Mouse (Mus musculus): ENCODE results near the gene Taf6l. TPM values are rescaled to one million over a fixed set of nuclear protein-coding genes. Genes with fewer than 3 reads are reported as not detected.

Taf6l gene
- polyA plus RNA-seq (2017; shearing (Covaris generic)) = 9.7 TPM

DNA sequence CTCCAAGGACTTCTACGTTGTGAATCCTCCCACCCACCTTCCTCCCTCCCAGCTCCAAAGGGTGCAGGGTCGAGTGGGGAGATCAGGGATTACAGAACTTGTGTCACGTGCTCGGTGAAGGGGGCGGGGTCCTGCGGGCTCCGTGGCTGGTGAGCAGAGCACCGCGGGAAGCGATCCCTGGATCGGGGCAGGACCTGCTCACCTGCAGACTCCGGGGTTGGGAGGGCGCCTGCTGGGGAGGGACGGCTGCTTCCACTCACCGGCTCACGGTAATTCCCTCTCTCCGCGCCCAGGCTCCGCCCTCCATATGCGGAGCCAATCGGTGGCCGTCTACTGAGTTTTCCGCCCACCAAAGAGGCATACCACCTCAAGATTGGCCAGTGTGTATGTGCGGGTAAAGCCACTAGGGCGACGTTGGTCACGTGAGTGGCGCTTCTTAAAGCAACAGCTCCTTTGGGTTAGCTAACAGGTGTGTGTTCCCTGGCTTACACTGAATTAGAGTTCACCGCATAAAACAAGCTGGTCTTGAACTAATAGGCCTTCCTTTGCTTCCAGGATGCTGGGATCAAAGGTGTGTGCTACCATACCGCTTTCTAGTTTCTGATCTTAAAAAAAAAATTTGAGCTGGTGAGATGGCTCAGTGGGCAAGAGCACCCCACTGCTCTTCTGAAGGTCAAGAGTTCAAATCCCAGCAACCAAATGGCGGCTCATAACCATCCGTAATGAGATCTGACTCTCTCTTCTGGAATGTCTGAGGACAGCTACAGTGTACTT is at the start of gene Taf6l:
TSS of gene Taf6l (minus strand) at position 410 of the 774 bp plus-strand sequence.

DNA sequence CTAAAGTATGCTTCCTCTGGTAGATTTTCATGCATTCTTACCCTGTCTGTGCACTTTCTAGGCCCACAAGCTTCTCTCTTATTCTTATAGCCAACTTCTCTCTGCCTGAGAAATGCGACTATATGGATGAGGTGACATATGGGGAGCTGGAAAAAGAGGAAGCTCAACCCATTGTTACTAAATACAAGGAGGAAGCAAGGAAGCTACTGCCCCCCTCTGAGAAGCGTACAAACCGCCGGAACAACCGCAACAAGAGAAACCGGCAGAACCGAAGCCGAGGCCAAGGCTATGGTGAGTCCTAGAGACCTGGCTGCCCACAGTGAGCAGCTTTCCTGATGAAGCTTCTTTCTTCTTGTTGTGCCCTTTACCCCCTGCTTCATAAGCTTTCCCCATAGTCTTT is 43.4 kb upstream of the Taf6l start, which contains the start of gene AC129217.1:
TSS of gene AC129217.1 (plus strand) at position 114 of the 400 bp plus-strand sequence.

DNA sequence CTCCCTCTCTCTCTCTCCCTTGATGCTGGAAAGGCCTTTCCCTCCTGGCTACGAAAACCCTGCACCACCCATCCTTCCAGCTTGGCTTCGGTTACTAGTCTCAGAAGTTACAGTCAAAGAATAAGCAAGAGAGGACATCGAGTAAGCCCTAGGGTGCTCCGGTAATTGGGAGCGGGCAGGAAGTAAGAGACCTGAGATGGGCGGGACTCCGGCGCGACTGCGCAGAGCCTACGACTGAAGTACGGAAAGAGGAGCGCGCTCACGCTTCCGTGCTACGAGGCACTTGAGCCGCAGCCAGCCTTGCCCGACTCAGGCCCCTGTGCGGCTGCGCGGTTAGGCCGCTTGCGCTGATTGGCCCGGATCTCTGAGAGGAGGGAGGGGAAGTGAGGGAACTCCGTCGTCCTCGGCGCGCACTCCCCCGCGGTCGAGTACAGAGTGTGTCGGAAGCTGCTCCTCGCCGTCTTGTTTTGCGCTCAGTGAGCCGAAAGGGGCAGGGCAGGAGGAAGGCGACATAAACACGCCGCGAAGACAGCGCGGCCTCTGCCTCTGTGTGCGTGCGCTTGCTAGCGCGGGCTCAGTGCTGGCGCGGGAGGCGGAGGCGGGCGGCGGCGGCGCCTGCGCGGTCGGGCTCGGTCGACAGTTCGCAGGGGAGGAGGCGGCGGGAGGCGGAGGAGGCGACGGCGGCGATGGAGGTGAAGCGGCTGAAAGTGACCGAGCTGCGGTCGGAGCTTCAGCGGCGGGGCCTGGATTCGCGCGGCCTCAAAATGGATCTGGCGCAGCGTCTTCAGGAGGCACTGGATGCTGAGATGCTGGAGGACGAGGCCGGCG is 33.6 kb upstream of the Taf6l start, which contains the start of gene Hnrnpul2:
TSS of gene Hnrnpul2 (plus strand) at position 415 of the 828 bp plus-strand sequence.

DNA sequence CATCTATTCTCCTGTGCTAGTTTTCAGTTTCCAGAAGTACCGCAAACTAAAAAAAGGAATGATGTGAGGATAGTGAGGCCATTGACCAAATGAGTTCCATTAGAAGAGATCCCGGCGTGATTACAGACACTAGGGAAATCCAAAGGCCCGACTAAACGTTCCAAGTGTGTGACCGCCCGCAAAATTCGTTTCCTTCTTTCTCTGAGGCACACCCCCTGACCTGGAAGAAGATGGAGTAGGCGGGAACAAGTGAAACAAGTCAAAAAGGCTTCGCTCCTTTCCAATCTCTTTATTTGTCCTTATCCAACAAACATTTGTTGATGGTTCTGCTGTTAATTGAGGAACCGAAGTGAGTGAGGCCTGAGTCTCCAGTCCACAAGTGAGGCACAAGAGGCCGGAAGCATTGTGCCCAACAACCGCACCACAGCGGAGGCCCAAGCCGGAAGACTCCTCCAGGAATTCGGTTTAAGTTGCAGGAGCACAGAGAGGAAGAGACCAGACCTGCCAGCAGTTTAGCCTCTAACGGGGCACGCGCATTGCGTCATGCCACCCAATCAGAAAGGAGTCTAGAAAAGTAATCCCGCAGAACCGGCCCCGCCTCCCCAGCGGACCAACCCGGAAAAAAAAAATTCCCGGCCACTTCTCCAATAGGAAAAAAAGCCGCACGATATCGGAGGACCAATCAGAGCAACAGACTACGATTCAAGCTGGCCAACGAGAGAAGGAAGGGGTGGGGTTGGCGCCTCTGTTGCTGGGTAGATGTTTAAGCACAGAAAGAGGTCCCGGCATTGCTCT is 32.8 kb upstream of the Taf6l start, which contains the start of gene Ttc9c:
TSS of gene Ttc9c (minus strand) at position 533 of the 795 bp plus-strand sequence.

DNA sequence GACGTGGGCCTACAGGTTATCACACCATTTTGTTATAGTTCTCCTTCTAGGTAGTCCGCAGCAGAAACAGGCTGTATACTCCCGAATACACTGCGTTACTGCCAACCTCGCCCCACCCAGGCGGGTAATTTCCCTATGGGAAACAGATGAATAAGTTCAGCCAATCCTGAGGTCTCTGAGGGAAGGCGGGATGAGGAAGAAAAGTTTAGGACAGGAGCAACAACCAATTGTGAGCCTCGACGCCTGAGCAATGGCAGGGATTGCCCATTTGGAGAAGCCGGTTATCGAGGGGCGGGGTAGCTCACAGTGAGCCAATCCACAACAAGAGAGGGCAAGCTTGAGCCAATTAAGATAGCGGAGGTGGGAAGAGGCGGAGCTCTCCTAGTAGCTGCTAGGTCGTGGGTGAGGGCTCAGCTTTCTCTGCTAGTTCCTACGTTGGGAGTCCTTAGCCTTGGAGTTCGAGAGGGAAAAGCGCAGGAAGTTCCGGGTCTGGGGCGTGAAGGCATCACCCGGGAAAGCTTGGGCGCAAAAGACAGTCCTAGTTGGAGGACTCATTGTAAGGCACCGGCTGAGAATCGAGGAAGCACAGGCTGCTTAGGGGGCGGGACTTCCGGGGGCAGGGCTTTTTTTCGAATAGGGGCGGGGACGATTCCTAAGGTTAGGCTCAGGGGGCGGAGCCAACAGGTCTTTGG is 16.1 kb upstream of the Taf6l start, which contains the start of gene Zbtb3:
TSS of gene Zbtb3 (plus strand) at position 426 of the 692 bp plus-strand sequence.

DNA sequence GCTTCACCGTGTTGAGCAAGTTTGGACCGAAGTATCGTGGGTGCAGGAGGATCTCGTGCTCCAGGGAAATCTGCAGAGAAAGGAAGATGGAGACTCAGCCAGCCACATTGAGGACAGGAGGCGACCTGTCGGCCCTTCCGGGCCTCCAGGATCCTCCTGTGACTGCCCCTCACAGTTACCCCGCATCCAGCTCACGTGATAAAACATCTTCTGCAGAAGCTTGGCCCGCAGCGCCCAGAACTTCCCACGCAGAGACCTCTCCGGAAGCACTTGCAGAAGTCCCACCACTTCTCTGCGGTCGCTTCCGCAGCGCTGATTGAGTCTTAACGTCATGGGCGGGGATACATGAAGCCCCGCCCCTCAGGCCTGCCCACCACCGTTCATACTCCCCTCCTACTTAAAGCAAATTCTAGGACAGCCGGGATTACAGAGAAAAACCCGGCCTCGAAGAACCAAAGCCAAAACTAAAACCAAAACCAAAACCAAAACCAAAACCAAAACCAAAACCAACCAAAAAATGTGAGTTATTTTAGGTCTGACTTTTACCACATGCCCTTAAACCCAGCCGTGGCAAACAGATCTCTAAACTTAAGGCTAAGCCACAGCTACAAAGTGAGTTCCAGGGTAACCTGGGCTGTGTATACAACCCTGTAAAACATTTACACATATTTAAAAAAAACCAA is 12.2 kb upstream of the Taf6l start, which contains the start of gene Polr2g:
TSS of gene Polr2g (minus strand) at position 314 of the 683 bp plus-strand sequence.

DNA sequence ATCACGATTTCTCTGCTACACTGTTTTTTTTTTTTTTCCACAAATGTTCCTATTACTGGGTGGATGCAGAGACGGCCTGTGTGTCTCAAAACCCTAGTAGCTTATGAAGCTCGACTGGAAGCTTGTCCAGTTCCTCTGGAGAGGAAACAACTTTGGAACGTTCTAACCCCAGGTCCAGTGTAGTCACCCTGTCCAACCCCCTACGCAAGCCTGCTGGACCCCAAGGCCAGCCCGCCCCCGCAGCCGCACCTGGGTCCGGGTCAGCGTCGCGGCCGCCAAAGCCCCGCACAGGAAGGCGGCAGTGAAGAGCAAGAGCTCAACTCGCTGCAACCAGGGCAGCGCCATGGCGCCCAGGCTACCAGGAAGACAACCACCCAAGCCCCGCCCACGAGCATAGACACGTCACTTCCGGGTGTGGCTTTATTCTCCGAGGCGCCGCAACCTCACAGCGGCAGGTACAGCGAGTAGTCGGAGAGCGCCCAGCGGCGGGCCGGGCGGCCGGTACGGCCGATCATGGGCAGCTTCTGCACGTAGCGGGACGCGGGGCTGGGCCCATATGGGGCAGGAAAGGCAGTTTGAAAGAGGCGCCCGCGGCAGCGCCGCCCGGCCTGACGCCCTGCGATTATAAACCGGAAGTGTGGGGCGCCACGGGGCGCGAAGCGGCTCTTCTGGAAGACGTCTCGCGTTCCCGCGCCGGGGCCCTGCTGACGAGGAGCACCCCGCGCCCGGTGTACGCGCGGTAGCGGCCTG is 12.0 kb downstream of the Taf6l start, which contains the start of gene Tmem179b:
TSS of gene Tmem179b (minus strand) at position 382 of the 750 bp plus-strand sequence.

DNA sequence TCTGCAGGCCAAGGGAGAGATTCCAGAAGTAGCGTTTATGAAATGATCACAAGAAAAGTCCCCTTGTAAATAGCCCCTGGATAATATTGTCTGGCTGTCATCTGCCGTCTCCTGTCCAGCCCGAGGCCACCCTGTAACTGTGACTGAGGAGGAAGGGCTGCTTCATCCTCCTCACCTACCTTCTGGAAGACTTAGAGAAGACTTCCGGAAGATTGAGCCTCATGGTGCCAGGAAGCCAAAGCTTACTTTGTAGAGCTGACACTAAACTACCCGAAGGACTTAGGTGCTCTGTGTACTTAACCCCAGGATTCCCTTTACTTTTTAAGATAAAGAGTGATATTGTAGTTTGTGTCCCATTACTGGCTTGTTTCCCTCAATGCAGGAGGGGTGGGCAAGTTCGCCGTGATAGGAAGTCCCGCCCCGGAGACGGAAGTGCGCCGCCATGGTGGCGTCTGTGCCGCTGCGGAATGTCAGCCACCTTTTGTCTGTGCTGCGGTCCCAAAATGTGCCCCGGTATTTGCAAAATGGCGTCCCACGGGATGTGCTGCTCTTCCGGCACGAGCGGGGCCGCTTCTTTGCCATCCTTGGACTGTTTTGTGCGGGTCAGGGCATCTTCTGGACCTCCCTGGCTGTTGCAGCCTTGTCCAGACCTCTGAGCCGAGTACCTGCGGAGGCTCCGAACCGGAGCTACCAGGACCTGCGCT is 15.5 kb downstream of the Taf6l start, which contains the start of gene Tmem223:
TSS of gene Tmem223 (plus strand) at position 430 of the 704 bp plus-strand sequence.

DNA sequence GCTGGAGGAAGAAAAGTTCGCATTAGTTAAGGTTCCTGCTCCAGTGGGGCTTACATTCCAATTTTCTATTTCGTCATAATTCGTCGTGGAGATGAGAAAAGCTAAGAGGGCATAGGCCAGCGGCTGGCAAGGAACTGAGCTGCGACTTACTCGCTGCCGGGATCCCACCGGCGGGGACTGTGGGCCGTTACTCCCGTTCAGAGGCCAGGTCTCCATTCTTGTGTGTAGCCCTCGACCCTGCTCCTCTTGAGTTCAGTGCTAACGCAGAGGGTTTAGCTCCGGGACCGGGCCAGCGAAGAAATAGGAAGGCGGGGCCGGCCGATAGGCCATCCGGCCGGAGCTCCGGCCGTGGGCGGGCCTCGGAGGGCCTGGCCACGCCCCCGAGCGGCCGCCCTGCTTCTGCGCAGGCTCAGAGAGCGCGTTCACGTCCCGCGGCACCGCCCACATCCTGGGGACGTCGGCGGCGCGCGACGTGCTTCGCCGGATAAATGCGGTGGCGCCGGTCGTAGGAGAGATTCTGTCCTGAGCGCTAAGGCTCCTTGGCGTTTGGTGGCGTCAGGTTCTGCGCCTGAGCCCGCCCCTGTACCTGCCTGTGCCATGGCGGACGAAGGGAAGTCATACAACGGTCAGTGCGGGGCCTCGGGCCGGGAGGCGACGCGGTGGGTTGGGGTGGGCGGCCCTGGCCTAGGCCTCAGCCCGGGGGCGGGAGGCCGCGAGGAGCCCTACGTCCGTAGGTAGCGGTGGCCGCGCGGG is 29.4 kb downstream of the Taf6l start, which contains the start of gene Nxf1:
TSS of gene Nxf1 (plus strand) at position 439 of the 753 bp plus-strand sequence.

DNA sequence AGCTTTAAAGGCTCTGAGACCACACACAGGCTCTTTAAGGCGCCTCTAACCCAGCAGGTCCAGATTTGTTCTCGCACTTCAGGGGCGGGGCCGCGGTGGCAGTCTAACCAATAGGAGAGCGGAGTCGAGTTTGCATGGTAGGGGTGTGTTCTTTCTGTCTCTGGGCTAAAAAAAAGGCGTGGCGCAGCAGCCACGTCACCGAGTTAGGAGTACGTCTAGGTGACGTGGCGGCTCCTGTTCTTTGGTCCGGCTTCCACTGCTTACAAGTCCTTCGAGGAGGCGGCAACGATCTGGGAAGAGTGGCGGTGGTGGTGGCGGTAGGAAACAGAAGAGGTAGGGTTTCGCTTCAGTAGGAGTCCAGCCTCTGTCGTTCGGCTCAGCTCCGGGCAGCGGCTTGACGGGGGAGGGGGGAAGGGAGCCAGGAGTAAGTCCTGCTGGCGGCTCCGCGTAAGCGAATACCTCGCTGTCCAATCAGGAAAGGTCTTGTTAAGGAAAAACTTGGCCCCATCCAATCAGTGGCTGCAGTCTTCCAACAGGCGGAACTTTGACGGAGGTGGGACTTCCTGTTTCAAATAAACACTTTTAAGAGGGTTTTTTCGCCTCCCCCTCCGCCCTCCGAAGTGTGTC is 44.9 kb downstream of the Taf6l start, which contains the start of gene Stx5a:
TSS of gene Stx5a (plus strand) at position 171 of the 627 bp plus-strand sequence.

DNA sequence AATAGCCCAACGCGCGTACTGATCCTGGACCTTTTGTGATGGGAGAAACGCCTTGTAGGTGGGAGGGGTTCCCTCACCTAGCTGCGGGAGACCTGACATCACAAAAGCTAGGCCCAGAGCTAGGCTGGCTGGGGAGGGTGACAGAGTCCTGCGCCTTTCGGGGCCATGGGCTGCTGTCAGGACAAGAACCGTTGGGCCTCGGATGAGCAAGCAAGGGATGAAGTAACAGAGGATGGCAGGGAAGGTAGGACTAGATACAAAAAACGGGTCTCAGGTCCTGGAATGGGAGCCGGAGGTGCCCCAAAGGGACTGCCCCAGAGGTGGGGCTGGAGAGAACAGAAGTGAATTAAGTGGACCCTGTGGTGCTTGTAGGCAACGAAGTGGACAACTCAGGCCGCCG is 45.6 kb downstream of the Taf6l start, which contains the start of gene 1700092M07Rik:
TSS of gene 1700092M07Rik (plus strand) at position 116 of the 400 bp plus-strand sequence.

DNA sequence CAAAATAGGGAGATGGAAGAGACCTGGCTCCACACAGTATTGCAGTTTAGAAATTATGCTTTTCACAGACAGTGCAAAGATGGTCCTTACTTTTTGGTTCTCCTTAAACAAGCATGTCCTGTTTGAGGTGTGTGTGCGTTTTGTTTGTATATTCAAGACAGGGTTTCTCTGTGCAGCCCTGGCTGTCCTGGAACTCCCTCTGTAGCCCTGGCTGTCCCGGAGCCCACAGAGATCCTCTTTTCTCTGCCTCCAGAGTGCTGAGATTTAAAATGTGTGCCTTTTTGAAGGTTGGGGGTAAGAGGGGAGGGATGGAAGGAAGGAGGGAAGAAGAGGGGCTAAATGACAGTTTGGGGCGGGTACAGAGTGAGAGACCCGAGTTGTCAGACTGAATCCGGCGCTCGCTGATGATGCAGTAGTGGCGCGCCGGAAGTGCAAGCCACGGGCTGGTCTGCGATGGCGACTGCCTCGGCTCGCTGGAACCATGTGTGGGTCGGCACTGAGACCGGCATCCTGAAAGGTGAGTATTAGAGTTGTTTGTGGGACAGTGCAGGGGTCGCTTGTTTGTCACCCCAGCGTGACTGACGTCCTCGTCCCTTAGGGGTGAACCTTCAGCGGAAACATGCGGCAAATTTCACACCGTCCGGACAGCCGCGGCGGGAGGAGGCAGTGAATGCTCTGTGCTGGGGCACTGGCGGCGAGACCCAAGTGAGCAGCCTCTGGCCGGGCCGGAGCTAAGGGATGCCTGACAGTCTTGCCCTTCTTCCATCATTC is 50.6 kb downstream of the Taf6l start, which contains the start of gene Wdr74:
TSS of gene Wdr74 (plus strand) at position 439 of the 771 bp plus-strand sequence.

Other genes with a start within 250 kb of the Taf6l start
- not detected for gene Slc22a8, start 195.2 kb downstream of the Taf6l start, polyA plus RNA-seq (2017; shearing (Covaris generic))
- not detected for gene Slc22a6, start 168.4 kb downstream of the Taf6l start, polyA plus RNA-seq (2017; shearing (Covaris generic))
- gene Chrm1, start 122.6 kb downstream of the Taf6l start, polyA plus RNA-seq (2017; shearing (Covaris generic)) = not detected
- 546 TPM for gene Slc3a2, start 63.0 kb downstream of the Taf6l start, polyA plus RNA-seq (2017; shearing (Covaris generic))
- 91.5 TPM for gene Wdr74, start 50.6 kb downstream of the Taf6l start, polyA plus RNA-seq (2017; shearing (Covaris generic))
- gene 1700092M07Rik, start 45.7 kb downstream of the Taf6l start, polyA plus RNA-seq (2017; shearing (Covaris generic)) = 3.0 TPM
- 246 TPM for gene Stx5a, start 45.0 kb downstream of the Taf6l start, polyA plus RNA-seq (2017; shearing (Covaris generic))
- gene Nxf1, start 29.3 kb downstream of the Taf6l start, polyA plus RNA-seq (2017; shearing (Covaris generic)) = 362 TPM
- 32.4 TPM for gene Tmem223, start 15.4 kb downstream of the Taf6l start, polyA plus RNA-seq (2017; shearing (Covaris generic))
- 143 TPM for gene Tmem179b, start 11.9 kb downstream of the Taf6l start, polyA plus RNA-seq (2017; shearing (Covaris generic))
- gene Polr2g, start 12.2 kb upstream of the Taf6l start, polyA plus RNA-seq (2017; shearing (Covaris generic)) = 74.4 TPM
- 1.4 TPM for gene Zbtb3, start 16.1 kb upstream of the Taf6l start, polyA plus RNA-seq (2017; shearing (Covaris generic))
- 23.9 TPM for gene Ttc9c, start 32.9 kb upstream of the Taf6l start, polyA plus RNA-seq (2017; shearing (Covaris generic))
- gene Hnrnpul2, start 33.6 kb upstream of the Taf6l start, polyA plus RNA-seq (2017; shearing (Covaris generic)) = 14.0 TPM
- gene AC129217.1, start 43.4 kb upstream of the Taf6l start, polyA plus RNA-seq (2017; shearing (Covaris generic)) = not detected
- 70.9 TPM for gene Bscl2, start 51.0 kb upstream of the Taf6l start, polyA plus RNA-seq (2017; shearing (Covaris generic))
- not detected for gene Gng3, start 52.8 kb upstream of the Taf6l start, polyA plus RNA-seq (2017; shearing (Covaris generic))
- not detected for gene Lrrn4cl, start 64.4 kb upstream of the Taf6l start, polyA plus RNA-seq (2017; shearing (Covaris generic))
- gene Ubxn1, start 85.1 kb upstream of the Taf6l start, polyA plus RNA-seq (2017; shearing (Covaris generic)) = 131 TPM
- 24.6 TPM for gene Uqcc3, start 94.5 kb upstream of the Taf6l start, polyA plus RNA-seq (2017; shearing (Covaris generic))
- gene Lbhd1, start 97.3 kb upstream of the Taf6l start, polyA plus RNA-seq (2017; shearing (Covaris generic)) = 37.0 TPM
- gene Gm49403, start 97.5 kb upstream of the Taf6l start, polyA plus RNA-seq (2017; shearing (Covaris generic)) = not detected
- 26.9 TPM for gene 1810009A15Rik, start 102.4 kb upstream of the Taf6l start, polyA plus RNA-seq (2017; shearing (Covaris generic))
- gene Gm49416, start 102.5 kb upstream of the Taf6l start, polyA plus RNA-seq (2017; shearing (Covaris generic)) = not detected
- 29.7 TPM for gene Ints5, start 106.6 kb upstream of the Taf6l start, polyA plus RNA-seq (2017; shearing (Covaris generic))
- 91.7 TPM for gene Ganab, start 111.7 kb upstream of the Taf6l start, polyA plus RNA-seq (2017; shearing (Covaris generic))
- gene B3gat3, start 134.0 kb upstream of the Taf6l start, polyA plus RNA-seq (2017; shearing (Covaris generic)) = 45.8 TPM
- gene Rom1, start 142.9 kb upstream of the Taf6l start, polyA plus RNA-seq (2017; shearing (Covaris generic)) = 3.3 TPM
- 67.4 TPM for gene Eml3, start 143.1 kb upstream of the Taf6l start, polyA plus RNA-seq (2017; shearing (Covaris generic))
- gene Mta2, start 155.5 kb upstream of the Taf6l start, polyA plus RNA-seq (2017; shearing (Covaris generic)) = 219 TPM
- gene Tut1, start 167.4 kb upstream of the Taf6l start, polyA plus RNA-seq (2017; shearing (Covaris generic)) = 49.1 TPM
- gene Eef1g, start 180.6 kb upstream of the Taf6l start, polyA plus RNA-seq (2017; shearing (Covaris generic)) = 292 TPM
- gene Ahnak, start 202.9 kb upstream of the Taf6l start, polyA plus RNA-seq (2017; shearing (Covaris generic)) = 147 TPM